Mouse (Mus musculus): Measurements from ENCODE around the gene Nrxn1. TPM values are rescaled to one million over a fixed set of nuclear protein-coding genes. Genes with fewer than 3 reads are reported as not detected.
A peak's percentile ranks its signal among the peaks of the same experiment; 100 is the strongest.

Gene Nrxn1
- total RNA-seq (2015; ENCODE audit: low replicate concordance) (0.42 TPM in 1 of 2 replicates, not detected in the other), total RNA-seq (2017; ENCODE audit: low replicate concordance) (3.4 TPM in 1 of 2 replicates, not detected in the other)

GRCm38 (mm10) chr17:91093042-91093080 lies at the start of gene Nrxn1:
Gene Nrxn1 (minus strand): TSS chr17:91093071.
- no peak for ATAC-seq (replicated peaks; ENCODE audit: low FRiP score, poor library complexity, severe bottlenecking)

- ATAC-seq (replicated peaks; ENCODE audit: low FRiP score, poor library complexity, severe bottlenecking): no peak
These were observed 44.0 kb upstream of the Nrxn1 start for GRCm38 (mm10) chr17:91136859-91137258.

GRCm38 (mm10) chr17:91112880-91113628 lies 20.2 kb upstream of the Nrxn1 start:
- 0 out of 2 replicates have a peak, but pooled peaks have one; percentile 30 for ATAC-seq (replicated peaks; ENCODE audit: low FRiP score, poor library complexity, severe bottlenecking)

- ATAC-seq (replicated peaks; ENCODE audit: low FRiP score, poor library complexity, severe bottlenecking): no peak
These were observed 19.2 kb upstream of the Nrxn1 start for GRCm38 (mm10) chr17:91112085-91112484.

- ATAC-seq (replicated peaks; ENCODE audit: low FRiP score, poor library complexity, severe bottlenecking): 0 out of 2 replicates have a peak, but pooled peaks have one; percentile 19
These were observed 407 bp upstream of the Nrxn1 start for GRCm38 (mm10) chr17:91093081-91093875.

- ATAC-seq (replicated peaks; ENCODE audit: low FRiP score, poor library complexity, severe bottlenecking): no peak
These were observed 340 bp downstream of the Nrxn1 start for GRCm38 (mm10) chr17:91092421-91093041.

- ATAC-seq (replicated peaks; ENCODE audit: low FRiP score, poor library complexity, severe bottlenecking): no peak
These were observed 2.2 kb downstream of the Nrxn1 start for GRCm38 (mm10) chr17:91090631-91091030.

- ATAC-seq (replicated peaks; ENCODE audit: low FRiP score, poor library complexity, severe bottlenecking): no peak
These were observed 3.9 kb downstream of the Nrxn1 start for GRCm38 (mm10) chr17:91088991-91089390.

- ATAC-seq (replicated peaks; ENCODE audit: low FRiP score, poor library complexity, severe bottlenecking): no peak
These were observed 4.7 kb downstream of the Nrxn1 start for GRCm38 (mm10) chr17:91088037-91088715.

- no peak for ATAC-seq (replicated peaks; ENCODE audit: low FRiP score, poor library complexity, severe bottlenecking)
These were observed 6.5 kb downstream of the Nrxn1 start for GRCm38 (mm10) chr17:91086412-91086811.

GRCm38 (mm10) chr17:91085416-91085815 lies 7.5 kb downstream of the Nrxn1 start:
- ATAC-seq (replicated peaks; ENCODE audit: low FRiP score, poor library complexity, severe bottlenecking): no peak

- ATAC-seq (replicated peaks; ENCODE audit: low FRiP score, poor library complexity, severe bottlenecking): no peak
These were observed 13.8 kb downstream of the Nrxn1 start for GRCm38 (mm10) chr17:91079096-91079495.

GRCm38 (mm10) chr17:91074780-91075179 lies 18.1 kb downstream of the Nrxn1 start:
- ATAC-seq (replicated peaks; ENCODE audit: low FRiP score, poor library complexity, severe bottlenecking): no peak

GRCm38 (mm10) chr17:91033466-91033865 lies 59.4 kb downstream of the Nrxn1 start:
- no peak for ATAC-seq (replicated peaks; ENCODE audit: low FRiP score, poor library complexity, severe bottlenecking)

GRCm38 (mm10) chr17:91025061-91025623 lies 67.7 kb downstream of the Nrxn1 start:
- no peak for ATAC-seq (replicated peaks; ENCODE audit: low FRiP score, poor library complexity, severe bottlenecking)

- no peak for ATAC-seq (replicated peaks; ENCODE audit: low FRiP score, poor library complexity, severe bottlenecking)
These were observed 85.3 kb downstream of the Nrxn1 start for GRCm38 (mm10) chr17:91007385-91008089.

- ATAC-seq (replicated peaks; ENCODE audit: low FRiP score, poor library complexity, severe bottlenecking): no peak
These were observed 92.5 kb downstream of the Nrxn1 start for GRCm38 (mm10) chr17:91000389-91000788.

- no peak for ATAC-seq (replicated peaks; ENCODE audit: low FRiP score, poor library complexity, severe bottlenecking)
These were observed 93.2 kb downstream of the Nrxn1 start for GRCm38 (mm10) chr17:90999667-91000154.

- no peak for ATAC-seq (replicated peaks; ENCODE audit: low FRiP score, poor library complexity, severe bottlenecking)
These were observed 95.2 kb downstream of the Nrxn1 start for GRCm38 (mm10) chr17:90997714-90998113.

Measured in erythroid progenitor cell, adult 5-6 weeks (primary cell).